Mouse (Mus musculus) right cerebral cortex, postnatal 4 days (tissue): ENCODE measurements around the gene Gm10234.

Experiments
- DNase-seq: peaks from one replicate; pipeline ENCODE4 v3.0.0-alpha.2; 2022

The Gm10234 gene

DNA sequence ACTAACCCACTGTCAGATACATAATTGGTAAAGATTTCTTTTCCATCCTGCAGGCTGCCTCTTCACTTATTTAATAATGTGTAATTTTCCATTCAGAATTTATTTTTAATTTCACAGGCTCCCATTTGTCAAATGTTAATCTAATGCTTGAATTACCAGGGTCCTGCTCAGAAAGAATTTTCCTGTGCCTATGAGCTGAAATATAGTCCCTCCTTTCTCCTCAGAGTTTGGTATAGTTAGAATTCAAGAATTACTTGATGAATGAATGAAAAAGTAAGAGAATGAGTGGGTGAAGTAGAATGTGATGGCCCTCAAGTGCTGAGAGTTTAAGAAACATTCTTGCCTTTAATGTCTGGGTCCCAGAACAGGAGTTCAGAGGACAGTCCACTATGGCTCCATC is at the start of gene Gm10234:
Gene Gm10234, plus strand, starts transcription at position 301 of the 400 bp plus-strand sequence.
- DNase-seq, result no peak

DNA sequence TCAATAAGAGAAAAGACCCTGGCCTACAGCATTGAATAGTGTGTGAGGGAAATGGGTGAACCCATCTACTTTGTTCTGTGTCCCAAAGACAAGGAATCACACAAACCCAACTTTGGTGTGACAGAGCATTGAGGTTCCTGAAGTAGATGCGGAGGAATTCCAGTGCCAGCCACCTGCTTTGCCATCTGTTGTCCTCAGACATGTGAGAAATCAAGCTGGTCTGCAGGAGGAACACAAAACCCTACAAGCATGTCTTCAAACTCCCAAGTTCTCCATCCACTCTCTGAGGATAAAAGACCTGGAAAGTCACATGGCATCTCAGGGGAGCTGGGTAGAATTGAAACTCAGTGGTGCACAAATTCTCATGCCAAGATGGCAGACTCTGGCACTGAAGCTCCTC is 44.3 kb upstream of the Gm10234 start:
- DNase-seq, result no peak

DNA sequence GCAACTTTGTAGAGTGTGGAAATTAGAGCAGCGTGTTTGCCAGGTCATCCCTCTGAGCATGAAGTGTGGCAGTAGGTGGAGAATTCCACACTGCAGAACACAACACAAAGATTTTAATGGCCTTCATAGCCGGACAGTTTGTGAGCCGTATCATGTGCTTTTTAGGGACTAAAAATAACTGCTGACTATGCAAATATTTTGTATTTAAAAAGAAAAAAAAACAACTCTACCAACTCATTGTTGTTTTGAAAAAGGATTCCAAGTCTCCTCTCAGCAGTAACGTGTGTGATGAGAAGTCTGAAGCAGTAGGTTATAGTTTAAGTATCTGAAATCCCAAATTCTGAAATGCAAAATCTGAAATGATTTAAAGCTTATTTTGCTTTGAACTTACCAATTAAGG is 25.9 kb upstream of the Gm10234 start:
- DNase-seq, result no peak

DNA sequence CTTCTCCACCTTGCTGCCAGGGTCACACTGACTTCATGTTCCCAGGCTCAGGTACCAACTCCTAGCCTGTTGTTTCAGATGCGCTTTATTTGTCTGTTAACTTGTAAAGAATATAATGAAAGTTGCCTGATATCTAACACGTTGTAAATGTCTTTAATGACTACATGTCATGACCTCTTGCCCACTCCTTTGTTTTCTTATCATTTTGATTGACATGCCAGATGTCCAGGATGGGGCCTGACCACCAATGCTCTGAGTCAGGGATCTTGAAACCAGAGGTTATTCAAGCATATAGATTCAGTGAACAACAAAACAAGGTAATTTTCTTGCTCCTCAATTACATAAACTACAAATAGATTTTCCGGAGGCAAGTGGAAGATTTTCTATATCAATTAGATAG is 23.5 kb upstream of the Gm10234 start:
- no peak for DNase-seq

DNA sequence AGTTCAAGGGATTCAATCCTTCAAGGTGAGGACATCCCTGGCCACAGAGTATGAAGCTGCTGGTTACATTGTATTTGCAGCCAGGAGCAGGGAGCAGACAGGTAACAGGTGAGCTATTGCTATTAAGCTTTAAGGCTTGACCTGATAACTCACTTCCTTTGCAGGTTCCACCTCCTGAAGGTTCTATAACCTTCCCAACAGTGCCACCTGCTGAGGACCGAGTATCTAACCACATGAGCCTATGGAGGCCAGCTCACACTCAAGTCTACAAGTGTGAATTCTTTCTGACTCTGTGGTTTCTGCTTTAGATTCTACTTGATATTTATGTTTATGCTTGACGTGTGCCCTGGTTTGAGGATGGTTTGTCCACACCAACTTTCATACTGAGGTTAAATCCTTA is 21.3 kb upstream of the Gm10234 start:
- no peak for DNase-seq

DNA sequence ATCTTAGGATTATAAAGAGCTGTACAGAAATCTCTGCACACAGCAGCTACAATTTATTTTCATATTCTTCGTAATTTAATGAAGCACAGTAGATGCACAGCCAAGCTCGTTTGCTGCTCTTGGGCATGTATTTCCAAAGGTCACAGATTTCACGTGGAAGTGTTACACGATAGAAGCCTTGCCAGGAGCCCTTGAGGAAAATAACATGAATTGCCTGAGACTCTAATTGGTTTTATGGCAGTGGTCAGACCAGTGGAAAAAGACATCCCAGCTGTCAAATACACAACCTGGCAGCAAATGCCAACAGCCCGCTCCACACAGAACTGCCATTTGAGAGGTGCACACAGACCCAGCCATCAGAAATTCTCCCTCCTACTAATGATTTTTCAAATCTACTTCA is 9.3 kb downstream of the Gm10234 start:
- DNase-seq, result no peak

DNA sequence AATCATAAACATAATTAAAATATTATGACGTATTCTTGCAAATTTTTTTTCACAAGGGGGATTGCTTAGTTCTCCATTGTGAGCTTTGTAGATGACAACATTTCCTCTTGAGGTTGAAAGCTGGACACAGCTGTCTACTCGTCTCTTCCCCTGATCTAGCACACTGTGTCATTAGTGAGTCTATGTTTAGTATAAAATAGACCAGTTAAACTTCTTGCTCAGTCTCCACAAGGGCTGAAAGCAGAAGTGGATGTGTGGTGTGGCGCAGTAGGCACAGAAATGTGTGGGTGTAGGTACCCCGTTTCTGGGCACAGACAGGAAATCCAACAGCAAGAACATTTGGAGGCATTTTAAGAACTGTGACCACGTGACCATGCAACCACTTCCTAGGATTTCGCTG is 12.9 kb downstream of the Gm10234 start:
- no peak for DNase-seq

DNA sequence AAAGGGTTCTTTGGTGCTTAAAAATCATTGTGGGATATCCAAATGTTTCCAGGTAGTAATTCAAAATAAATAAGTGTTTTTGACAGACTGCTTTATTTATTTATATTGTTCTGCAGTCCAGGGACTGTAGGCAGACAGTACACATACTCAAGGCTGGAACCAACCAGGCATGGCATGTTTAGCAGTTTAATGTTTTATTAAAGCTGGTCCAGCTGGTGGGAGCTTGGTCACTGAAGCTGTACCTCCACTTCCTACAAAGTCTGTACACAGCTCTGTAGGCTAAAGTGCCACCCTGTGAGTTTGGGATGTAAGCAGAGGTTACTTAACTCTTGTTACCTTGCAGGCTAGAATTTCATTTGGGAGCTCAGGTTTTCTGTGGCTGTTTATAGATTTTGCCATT is 27.5 kb downstream of the Gm10234 start:
- no peak for DNase-seq

DNA sequence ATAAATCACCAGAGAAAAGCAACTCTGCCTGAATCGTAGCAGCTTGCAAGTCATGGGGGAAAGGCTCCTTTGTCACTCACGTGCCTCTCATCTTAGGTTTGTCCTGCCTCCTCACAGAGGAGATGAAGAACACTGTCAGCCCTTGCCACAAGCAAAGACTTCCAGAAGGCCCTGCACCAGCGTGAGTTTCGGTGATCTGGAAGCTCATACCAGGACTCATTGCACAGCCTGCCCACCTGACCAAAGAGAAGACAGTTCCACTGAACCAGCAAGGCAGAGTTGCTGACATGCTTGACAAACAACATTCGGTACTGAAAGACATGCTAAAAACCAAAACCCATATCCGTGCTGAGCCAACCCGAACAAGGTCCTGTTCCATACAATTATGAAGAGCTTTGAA is 31.1 kb downstream of the Gm10234 start:
- no peak for DNase-seq

DNA sequence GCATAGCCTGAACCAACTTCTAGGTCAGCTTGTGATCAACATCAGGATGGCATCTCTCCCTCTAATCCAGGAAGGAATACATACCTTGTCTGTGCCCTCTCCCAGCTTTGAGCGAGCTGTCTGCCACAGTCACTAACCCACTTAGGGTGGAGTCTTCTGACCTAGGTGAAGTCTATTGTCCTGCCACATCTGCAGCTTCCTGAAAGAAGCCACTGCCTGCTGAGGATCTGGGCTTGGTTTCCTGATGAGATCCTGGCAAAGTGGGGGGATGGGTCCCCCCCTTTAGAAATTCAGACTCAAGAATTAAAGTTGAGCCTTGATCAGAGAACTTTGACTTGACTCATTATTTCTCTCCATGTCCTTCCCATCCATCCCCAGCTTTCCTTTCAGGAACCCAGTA is 32.0 kb downstream of the Gm10234 start:
- no peak for DNase-seq

DNA sequence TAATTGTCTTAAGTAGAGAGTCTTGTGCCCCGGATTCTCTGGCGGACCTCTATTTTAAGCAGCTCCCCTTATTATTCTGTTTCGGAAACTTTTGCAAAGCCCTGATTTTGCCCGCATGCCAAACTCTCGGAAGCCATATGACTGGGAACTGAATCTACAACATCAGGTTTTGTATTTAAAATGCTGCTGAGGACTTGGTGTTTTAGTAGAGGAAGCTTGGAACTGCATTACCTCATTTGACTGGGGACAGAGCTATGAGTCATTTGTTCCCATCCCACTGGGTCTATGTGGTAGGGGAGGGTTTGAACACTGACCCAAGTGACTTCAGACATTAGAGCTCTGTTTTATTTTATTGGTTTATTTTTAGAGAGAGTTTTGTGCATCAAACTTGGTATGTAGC is 38.2 kb downstream of the Gm10234 start:
- no peak for DNase-seq

DNA sequence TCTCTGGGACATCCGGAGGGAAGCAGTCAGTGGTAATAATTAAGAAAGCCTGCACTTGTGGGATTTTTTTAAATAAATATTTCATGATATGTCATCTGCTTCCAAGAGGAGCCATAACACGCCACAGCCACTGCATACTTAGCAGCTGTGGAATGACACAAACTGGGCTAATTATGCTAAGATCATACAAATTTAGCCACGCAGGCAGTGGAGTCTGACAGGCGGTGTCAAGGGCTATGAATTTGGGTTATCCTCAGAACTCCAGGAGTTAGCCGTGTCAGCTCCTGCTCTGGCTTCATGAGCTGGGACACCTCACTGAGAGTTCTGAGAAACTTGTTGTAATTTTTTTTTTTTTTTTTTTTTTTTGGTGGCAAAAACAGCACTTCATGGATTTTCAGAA is 40.8 kb downstream of the Gm10234 start:
- DNase-seq, result no peak

DNA sequence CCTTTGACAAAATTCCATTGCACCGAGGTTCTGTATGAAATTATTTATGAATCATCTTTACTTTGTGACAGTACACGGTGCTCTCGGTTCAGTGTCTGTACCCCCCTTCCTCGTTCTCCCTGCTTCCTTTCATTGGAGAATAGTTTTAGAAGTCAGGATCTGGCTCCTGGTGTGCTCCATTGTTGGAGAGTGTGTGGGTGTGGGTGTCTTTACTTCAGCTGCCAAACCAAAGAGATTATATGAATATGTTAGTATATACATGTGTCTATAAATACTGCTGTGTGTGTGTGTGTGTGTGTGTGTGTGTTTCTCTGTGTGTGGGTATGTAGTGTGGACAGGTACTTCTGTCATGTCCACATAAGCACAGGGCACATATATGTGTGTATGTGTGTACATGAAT is 49.9 kb downstream of the Gm10234 start:
- DNase-seq, result no peak
